Mouse (Mus musculus): Measurements from ENCODE around the gene Teddm2.

Gene Teddm2

DNA sequence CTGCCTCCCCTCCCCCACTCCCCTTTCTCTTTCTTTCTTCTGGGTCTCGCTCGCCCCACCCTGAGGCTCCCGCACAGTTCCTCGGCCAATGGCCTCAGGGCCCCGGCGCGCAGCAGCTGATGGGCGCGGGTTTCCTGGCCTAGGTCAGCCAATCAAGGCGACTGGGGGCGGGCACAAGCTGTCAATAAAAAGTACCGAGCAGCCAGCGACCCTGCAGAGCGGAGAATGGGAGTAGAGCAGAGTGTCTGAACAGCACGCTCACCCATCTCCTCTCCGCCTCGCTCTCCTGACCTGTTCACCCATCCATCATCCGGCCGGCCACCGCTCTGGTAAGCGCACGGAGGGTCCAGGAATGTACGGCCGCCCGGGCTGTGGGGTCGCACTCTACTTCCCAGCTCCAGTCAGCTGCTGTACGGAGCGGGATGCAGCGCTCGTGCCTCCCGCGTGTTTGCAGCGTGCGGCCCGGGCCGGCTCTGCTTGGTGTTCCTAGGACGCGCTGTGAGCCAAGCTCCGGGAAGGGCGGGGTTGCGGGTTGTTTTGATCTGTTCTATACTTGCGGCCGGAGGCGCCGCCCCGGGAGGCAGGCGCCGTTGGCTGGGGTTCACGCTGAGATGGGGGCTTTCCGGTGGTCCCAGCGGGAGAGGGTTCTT lies at the start of gene Teddm2, which contains the start of gene Glul:
Gene Teddm2 (minus strand): TSS at position 498 of the 650 bp plus-strand sequence.
Gene Glul (plus strand): TSS at position 214 of the 650 bp plus-strand sequence.
- DNase-seq (ENCODE audit: low spot score in 2 of 2) = peak; percentile 97 to 98

DNA sequence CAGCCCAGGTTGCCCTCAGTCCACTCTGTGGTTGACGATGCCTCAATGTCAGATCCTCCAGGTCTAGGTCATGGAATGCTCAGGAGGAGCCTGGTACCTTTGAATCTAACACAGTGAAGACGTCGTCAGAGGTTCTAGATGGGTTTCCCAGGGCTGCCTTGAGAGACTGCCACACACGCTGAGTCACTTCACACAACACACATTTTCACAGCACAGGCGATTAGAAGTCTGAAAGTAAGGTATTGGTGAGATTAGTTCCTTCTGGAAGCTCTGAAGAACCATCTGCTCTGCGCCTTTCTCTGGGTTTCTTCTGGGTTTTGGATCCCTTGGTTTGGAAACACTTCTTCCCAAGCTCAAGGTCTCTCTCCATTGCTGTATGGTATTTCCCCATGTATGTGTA lies 47.8 kb upstream of the Teddm2 start:
- DNase-seq (ENCODE audit: low spot score in 2 of 2) = peak; percentile 35 to 43

- no peak for DNase-seq (ENCODE audit: low spot score in 2 of 2)
Observed at GRCm38 (mm10) chr1:153946971-153947370, 46.9 kb upstream of the Teddm2 start.

DNA sequence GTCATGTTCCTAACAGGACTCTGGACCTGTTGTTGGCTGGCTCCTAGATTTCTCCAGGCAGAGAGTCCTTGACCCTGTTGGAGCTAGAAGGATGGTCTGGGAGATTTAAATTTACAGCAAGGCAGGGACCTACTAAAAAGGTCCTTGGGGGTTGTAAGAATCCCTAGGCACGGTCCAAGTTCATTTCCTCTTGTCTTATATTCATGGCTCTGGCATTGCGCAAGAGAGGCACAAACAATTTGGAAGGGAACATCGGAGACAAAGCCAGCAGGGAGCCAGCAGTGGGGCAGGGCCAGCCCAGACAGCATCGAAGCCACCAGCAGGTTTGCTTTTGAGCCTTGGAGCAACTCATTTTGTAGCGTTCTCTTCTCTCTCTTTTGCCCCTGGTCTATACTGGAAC lies 45.2 kb upstream of the Teddm2 start:
- DNase-seq (ENCODE audit: low spot score in 2 of 2) = no peak

- peak in 1 of 2 experiments; percentile 50 for DNase-seq (ENCODE audit: low spot score in 2 of 2)
Observed at GRCm38 (mm10) chr1:153940986-153941385, 41.0 kb upstream of the Teddm2 start.

DNA sequence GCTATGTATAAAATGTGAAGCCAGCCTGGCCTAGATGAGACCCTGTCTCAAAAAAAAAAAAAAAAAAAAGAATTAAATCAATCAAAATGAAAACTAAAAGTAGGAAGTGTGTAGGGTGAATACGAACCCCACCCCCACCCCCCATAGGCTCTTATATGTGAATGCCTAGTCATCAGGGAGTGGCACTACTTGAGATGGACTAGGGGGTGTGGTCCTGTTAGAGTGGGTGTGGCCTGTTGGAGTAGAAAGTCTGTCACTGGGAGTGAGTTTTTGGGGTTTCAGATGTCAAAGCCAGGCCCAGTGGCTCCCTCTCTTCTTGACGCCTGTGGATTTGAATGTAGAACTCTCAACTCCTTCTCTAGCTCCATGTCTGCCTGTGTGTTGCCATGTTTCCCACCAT lies 37.0 kb upstream of the Teddm2 start:
- DNase-seq (ENCODE audit: low spot score in 2 of 2) = no peak

DNA sequence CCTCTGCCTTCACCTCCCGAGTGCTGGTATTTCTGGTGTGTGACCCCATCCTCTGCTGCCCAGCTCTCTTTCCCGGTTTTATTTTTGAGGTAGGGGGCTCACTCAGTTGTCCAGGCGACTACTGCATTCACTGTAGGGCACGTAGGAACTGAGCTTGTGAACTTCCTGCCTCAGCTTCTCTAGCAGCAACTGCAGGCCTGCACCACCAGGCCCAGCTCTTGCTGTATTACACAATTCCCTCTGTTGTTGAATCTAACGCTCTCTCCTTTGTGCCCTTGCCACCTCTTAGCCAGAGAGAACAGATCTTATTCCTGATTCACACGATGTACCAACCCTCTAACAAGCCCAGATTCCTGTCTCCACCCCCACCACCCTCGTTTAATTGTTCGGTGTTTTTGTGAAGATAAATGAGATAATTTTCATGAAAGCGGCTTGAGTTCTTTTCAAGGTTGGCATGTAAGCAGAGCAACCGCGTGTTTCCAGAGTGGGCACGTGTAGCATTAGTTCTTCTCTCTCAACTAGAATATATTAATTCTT lies 35.9 kb upstream of the Teddm2 start:
- DNase-seq (ENCODE audit: low spot score in 2 of 2) = no peak

- no peak for DNase-seq (ENCODE audit: low spot score in 2 of 2)
Observed at GRCm38 (mm10) chr1:153933772-153934171, 33.7 kb upstream of the Teddm2 start.

DNA sequence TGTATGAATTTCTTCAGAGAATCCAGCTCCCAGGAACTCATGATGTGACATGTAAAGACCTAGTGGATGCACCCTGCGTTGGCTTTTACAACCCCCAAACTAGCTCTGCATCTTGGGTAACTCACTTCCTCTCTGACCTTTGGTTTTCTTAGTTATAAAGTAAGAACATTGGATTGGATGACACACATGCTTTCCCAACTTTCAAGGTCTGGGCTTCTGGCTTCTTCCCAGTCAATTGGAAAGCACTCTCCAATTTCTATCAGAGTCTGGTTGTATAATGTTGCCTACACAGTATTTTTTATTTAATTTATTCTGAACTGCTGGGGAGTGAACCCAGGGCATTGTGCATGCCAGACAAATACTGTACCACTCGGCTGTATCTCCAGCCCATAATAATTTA lies 30.4 kb upstream of the Teddm2 start:
- DNase-seq (ENCODE audit: low spot score in 2 of 2) = no peak

DNA sequence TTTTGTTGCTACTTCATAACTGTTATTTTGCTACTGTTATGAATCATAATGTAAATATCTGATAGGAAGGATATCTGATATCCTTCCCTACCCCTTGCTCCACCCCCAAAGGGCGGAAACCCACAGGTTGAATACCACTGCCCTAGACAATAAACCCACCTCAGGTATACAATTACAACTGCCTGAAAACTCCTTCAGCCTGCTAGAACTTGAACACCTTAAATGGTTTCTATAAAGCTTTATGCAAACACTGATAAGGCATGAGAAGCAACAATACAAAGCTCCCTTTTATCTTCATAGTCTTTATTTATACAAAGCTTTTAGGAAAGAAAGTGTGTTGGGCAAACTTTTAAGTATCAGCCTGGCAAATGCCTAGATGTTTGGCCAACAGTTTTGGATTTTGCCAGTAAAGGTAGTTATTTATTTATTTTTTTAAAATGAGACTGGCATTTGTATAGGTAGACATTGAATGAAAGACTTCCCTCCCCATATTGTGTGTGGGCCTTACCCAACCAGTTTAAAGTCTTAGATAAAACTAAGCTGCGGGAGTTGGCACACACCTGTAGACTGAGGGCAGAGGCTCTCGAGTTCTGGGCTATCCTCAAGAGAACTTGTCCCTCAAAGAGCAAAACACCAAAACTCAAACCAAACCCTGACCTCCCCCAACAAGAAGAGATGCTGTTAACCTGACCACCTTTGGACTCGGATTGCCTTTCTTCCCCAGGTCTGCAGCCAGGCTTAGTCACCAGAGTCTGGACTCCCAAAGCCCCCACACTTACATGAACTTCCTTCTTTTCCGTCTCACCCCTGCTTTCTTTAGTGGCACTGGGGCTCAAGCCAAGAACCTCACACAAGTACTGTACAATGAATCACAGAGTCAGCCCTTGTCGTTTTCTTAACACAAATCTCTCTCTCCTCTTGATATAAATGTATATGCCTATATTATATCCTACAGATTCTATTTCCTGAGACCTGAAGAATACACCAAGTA lies 24.7 kb upstream of the Teddm2 start:
- no peak for DNase-seq (ENCODE audit: low spot score in 2 of 2)

DNA sequence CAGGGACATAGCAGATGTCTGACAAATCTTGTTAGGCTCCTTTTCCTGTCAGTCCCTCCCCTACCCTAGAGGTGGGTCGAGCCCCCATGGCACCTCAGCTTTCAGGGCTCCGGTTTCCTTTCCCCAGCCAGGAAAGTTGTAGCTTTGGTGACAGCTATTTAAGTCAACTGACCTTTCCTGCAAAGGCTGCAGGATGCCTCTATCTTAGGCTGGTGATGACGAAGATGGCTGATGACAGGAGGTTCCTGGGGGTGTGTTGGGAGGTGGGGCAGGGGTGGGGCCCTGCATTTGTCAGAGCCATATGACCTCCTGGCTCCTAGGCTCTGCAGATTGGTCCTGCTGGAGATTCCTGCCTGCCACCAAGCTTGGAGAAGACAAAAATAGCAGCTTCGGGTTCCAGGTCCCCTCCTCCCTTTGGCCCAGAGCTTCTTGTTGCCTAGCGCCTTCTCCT lies 22.6 kb upstream of the Teddm2 start:
- DNase-seq (ENCODE audit: low spot score in 2 of 2) = no peak

DNA sequence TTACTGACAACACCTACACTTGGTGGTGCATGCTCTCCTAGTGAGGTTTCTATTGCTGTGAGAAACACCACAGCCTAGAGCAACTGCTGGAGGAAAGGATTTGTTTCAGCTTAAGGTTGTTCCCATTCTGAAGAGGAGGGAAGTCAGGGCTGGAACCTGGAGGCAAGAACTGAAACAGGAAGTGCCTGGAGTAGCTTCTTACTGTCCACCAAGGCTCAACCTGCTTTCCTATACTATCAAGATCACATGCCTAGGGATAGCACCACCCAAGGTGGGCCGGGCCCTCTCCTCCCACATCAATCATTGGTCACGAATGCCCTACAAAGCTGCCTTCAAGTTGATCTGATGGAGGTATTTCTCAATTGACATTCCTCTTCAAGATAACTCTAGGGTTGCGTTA lies 21.6 kb upstream of the Teddm2 start:
- DNase-seq (ENCODE audit: low spot score in 2 of 2) = no peak

- DNase-seq (ENCODE audit: low spot score in 2 of 2) = no peak
Observed at GRCm38 (mm10) chr1:153918521-153919206, 18.6 kb upstream of the Teddm2 start.

- DNase-seq (ENCODE audit: low spot score in 2 of 2) = no peak
Observed at GRCm38 (mm10) chr1:153913869-153914268, 13.8 kb upstream of the Teddm2 start.

- no peak for DNase-seq (ENCODE audit: low spot score in 2 of 2)
Observed at GRCm38 (mm10) chr1:153911276-153911795, 11.3 kb upstream of the Teddm2 start.

DNA sequence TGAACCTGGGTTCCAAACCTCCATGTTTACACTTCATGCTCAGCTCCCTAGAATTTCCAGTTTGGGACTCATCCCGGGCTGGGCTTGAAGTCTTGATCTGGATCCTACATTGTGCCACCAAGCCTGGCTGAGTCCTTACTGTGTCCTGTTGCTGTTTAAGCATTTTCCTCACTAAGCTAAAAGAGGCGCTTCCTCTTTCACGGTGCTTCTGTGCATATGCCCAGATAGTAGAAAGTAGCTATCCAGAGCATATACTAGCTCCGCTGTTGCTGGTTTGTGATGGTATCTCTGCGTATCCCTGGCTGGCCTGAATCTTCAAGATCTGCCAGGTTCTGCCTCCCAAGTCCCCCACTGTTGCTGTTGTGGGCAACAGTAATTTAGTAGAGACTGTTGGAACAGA lies 10.4 kb upstream of the Teddm2 start:
- DNase-seq (ENCODE audit: low spot score in 2 of 2) = no peak

- no peak for DNase-seq (ENCODE audit: low spot score in 2 of 2)
Observed at GRCm38 (mm10) chr1:153909963-153910291, 9.9 kb upstream of the Teddm2 start.

DNA sequence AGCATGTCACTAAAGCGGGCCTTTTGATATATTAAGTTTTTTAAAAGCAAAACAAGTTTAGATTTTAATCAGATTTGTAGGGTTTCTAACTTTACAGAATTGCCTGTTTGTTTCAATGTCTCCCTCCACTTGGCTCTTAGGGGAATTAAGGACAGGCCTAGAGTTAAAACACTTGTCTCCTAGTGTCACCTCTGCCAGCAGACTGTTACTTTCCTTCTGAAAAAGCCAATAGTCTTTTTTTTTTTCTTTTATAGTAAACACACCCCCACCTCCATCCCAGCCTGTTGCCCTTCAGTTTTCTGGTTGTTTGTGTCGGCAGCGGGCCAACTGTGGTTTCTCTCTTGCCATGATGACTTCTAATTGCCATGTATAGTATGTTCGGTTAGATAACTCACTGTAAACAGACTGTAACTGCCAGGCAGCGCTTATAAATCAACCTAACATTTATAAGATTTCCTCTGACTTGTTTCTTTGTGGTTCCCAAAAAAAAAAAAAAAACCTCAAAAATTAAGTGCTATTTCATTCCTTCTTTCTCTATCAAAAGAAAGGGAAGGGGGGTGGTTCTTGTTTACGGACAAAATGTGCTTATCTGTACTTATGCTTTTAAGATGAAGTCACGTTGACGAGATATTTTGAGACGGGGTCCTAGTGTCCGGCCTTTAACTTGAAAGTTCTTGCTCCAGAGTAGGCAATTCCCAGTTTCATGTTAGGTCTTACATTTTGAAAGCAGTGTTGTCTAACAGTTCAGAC lies 9.4 kb upstream of the Teddm2 start:
- no peak for DNase-seq (ENCODE audit: low spot score in 2 of 2)

DNA sequence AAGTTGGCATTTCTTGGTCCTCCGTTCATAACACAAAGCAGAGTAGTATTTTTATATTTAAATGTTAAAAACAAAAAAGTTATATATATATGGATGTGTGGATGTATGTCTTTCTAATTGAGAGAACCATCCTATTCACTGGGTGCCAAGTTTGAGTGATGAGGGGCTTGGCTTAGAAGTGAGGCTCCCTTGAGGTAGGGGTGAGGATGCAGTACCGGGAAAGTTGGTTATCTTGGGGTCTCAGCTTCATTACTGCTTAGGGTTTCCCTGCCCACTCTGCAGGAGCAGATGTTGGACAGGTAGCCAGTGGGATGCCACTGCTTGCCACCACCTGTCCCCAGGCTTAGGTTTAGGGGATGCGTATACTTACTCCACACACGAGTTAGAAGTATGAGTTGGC lies 8.7 kb upstream of the Teddm2 start:
- DNase-seq (ENCODE audit: low spot score in 2 of 2) = no peak

- DNase-seq (ENCODE audit: low spot score in 2 of 2) = no peak
Observed at GRCm38 (mm10) chr1:153908208-153908607, 8.2 kb upstream of the Teddm2 start.

- no peak for DNase-seq (ENCODE audit: low spot score in 2 of 2)
Observed at GRCm38 (mm10) chr1:153905884-153906283, 5.9 kb upstream of the Teddm2 start.

Measured in right cerebral cortex, postnatal 10 days (tissue).